Comparison of ENCODE assay signal across 9 mouse cellular contexts in the genomic region with DNA sequence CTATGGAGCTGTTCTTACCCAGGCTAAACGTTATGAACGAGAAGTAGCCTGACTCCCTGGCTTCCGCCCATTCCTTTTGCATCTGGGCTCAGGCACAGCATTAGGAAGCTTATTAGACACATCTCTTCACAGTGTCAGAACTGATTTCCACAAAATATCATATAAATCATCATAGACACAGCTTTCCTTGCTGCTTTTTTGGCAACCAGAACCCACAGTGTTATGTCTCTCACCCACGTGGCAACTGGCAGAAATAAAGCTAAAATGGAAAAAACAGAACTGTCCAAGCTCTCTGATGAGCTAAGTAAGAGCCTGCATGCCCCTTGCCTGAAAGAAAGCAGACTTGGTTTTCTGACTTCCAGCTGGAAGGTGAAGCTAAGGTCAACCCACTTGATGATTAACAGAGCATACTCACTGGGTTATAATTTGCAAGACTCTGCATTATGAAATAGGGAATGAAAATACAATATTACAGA.
DNase-seq lines count a peak whose midpoint lies in the region; ATAC-seq and TF ChIP-seq lines count a peak whose summit lies in the region.
"Had no signal": no experiment of that assay in that cellular context is flagged by ENCODE, and none has a peak within 500 bp of the region (broad histone marks: within the 10 kb centered on the region; RNA-seq: fewer than 3 reads in every experiment).

No protein-coding gene starts in this region.

- 0 out of 2 replicates have a peak, but pooled peaks have one; percentile 15 for ATAC-seq in embryonic facial prominence, embryonic 12.5 days (ENCODE audit: insufficient number of reproducible peaks, insufficient read depth, low FRiP score, low TSS enrichment)
- peak; percentile 49; the same call in 1 of the 2 replicates for ATAC-seq in stomach, postnatal 0 days (ENCODE audit: low FRiP score, low TSS enrichment)
- no peak for ATAC-seq in erythroid progenitor cell, adult 5-6 weeks (replicated peaks; ENCODE audit: low FRiP score, poor library complexity, severe bottlenecking)

- TF ChIP-seq EP300 in stomach, postnatal 0 days (optimal IDR thresholded peaks at IDR 0.05): no peak

- H3K4me1 ChIP-seq in embryonic facial prominence, embryonic 12.5 days: peaks cover 10% of the 10 kb centered on the region
- H3K4me1 ChIP-seq in stomach, postnatal 0 days (replicated peaks; ENCODE audit: control insufficient read depth, insufficient read depth): no peaks in the 10 kb centered on the region
- H3K4me1 ChIP-seq in hindbrain, embryonic 10.5 days (replicated peaks): no peaks in the 10 kb centered on the region

- no peak overlapping the region for H3K9ac ChIP-seq in embryonic facial prominence, embryonic 12.5 days
- H3K9ac ChIP-seq in stomach, postnatal 0 days (ENCODE audit: low read length): no peak overlapping the region

- peak; percentile 7 for DNase-seq in lung, postnatal 10 days
- DNase-seq in lung, postnatal 4 days: no peak
- peak; percentile 14 to 44 for DNase-seq in kidney, postnatal 36 days
- DNase-seq in stomach, postnatal 0 days (ENCODE audit: low spot score): no peak
- no peak for DNase-seq in hindbrain, embryonic 10.5 days (ENCODE audit: low spot score)
- DNase-seq: cerebellum, adult 2 months; lung, postnatal 14 days had no signal

- H3K36me3 ChIP-seq in embryonic facial prominence, embryonic 12.5 days: no peaks in the 10 kb centered on the region
- H3K36me3 ChIP-seq in stomach, postnatal 0 days (ENCODE audit: control insufficient read depth, insufficient read depth, low read length): no peaks in the 10 kb centered on the region
- H3K36me3 ChIP-seq in hindbrain, embryonic 10.5 days: no peaks in the 10 kb centered on the region

- H3K27ac ChIP-seq in embryonic facial prominence, embryonic 12.5 days: peak overlapping the region; percentile 41; the same call in 1 of the 2 replicates
- H3K27ac ChIP-seq in stomach, postnatal 0 days (replicated peaks): no peak overlapping the region
- H3K27ac ChIP-seq in hindbrain, embryonic 10.5 days: no peak overlapping the region

- H3K9me3 ChIP-seq in embryonic facial prominence, embryonic 12.5 days: no peaks in the 10 kb centered on the region
- H3K9me3 ChIP-seq in stomach, postnatal 0 days (ENCODE audit: control insufficient read depth, low read length): no peaks in the 10 kb centered on the region
- H3K9me3 ChIP-seq in hindbrain, embryonic 10.5 days: no peaks in the 10 kb centered on the region

- 44% methylated on average over 4 of the region's 4 CpGs for WGBS in embryonic facial prominence, embryonic 12.5 days
- 37% methylated on average over 4 of the region's 4 CpGs for WGBS in stomach, postnatal 0 days
- WGBS in hindbrain, embryonic 10.5 days: 75% methylated on average over 4 of the region's 4 CpGs

- no peak for TF ChIP-seq CTCF in stomach, postnatal 0 days (IDR thresholded peaks at IDR 0.05; ENCODE audit: low read depth)

- no peak overlapping the region for H3K4me3 ChIP-seq in embryonic facial prominence, embryonic 12.5 days
- H3K4me3 ChIP-seq in stomach, postnatal 0 days (ENCODE audit: low read depth, low read length): no peak overlapping the region
- no peak overlapping the region for H3K4me3 ChIP-seq in hindbrain, embryonic 10.5 days

- no peaks in the 10 kb centered on the region for H3K27me3 ChIP-seq in embryonic facial prominence, embryonic 12.5 days
- H3K27me3 ChIP-seq in stomach, postnatal 0 days (ENCODE audit: control insufficient read depth, insufficient read depth, low read length): no peaks in the 10 kb centered on the region
- H3K27me3 ChIP-seq in hindbrain, embryonic 10.5 days (ENCODE audit: insufficient read depth, poor library complexity, severe bottlenecking): no peaks in the 10 kb centered on the region

- no peak overlapping the region for H3K4me2 ChIP-seq in embryonic facial prominence, embryonic 12.5 days (replicated peaks)
- H3K4me2 ChIP-seq in stomach, postnatal 0 days (replicated peaks; ENCODE audit: low read depth): no peak overlapping the region

Comparison
In these comparisons a context has a peak if more than half of its experiments do, and no peak if none do; other contexts are left out.
1. DNase-seq: peak in lung, postnatal 10 days (single experiment) and kidney, postnatal 36 days (2 of 2); none in lung, postnatal 4 days (0 of 2), stomach, postnatal 0 days (single experiment) and hindbrain, embryonic 10.5 days (single experiment).